ENCODE assay signal across 11 mouse cellular contexts in genomic region chr4:152725881-152726280, GRCm38 (mm10).
DNase-seq lines count a peak whose midpoint lies in the region; ATAC-seq lines count a peak whose summit lies in the region.
"Had no signal": no experiment of that assay in that cellular context is flagged by ENCODE, and none has a peak within 500 bp of the region (broad histone marks: within the 10 kb centered on the region; RNA-seq: fewer than 3 reads in every experiment).

No protein-coding gene starts in this region.

- H3K4me2 ChIP-seq in neural tube, embryonic 13.5 days = no peak overlapping the region
- H3K4me2 ChIP-seq: limb, embryonic 12.5 days; lung, embryonic 14.5 days had no signal

- 18% methylated on average over 5 of the region's 5 CpGs for WGBS in neural tube, embryonic 13.5 days

- no peak overlapping the region for H3K9ac ChIP-seq in neural tube, embryonic 13.5 days
- H3K9ac ChIP-seq: limb, embryonic 12.5 days; lung, embryonic 14.5 days had no signal

- H3K4me1 ChIP-seq in neural tube, embryonic 13.5 days (replicated peaks) = peaks cover 25% of the 10 kb centered on the region

- H3K9me3 ChIP-seq in neural tube, embryonic 13.5 days = no peaks in the 10 kb centered on the region
- H3K9me3 ChIP-seq: limb, embryonic 12.5 days had no signal

- H3K27me3 ChIP-seq in neural tube, embryonic 13.5 days = peaks cover 9% of the 10 kb centered on the region; the same call in 1 of the 2 replicates

- DNase-seq in cerebellum, adult 9-10 months = peak; percentile 5
- DNase-seq in cerebellum, postnatal 25 days = no peak
- no peak for DNase-seq in neural tube, embryonic 10.5 days (ENCODE audit: extremely low spot score, low spot score)
- DNase-seq in layer of hippocampus, postnatal 14 days (ENCODE audit: low spot score in 2 of 2) = peak; percentile 29 to 67
- DNase-seq in retina, postnatal 1 day = peak; percentile 47
- no peak for DNase-seq in c-Kit-positive CD71-positive TER-119-positive erythroid progenitor cells, embryonic 14.5 days (ENCODE audit: low spot score)
- no peak for DNase-seq in thymus, adult 18-20 months
- DNase-seq: heart, adult 18-20 months; lung, embryonic 14.5 days had no signal

- H3K27ac ChIP-seq in neural tube, embryonic 13.5 days (replicated peaks) = no peak overlapping the region; the same call in 1 of the 2 replicates
- H3K27ac ChIP-seq: limb, embryonic 12.5 days had no signal

- H3K36me3 ChIP-seq in neural tube, embryonic 13.5 days = no peaks in the 10 kb centered on the region
- H3K36me3 ChIP-seq: limb, embryonic 12.5 days had no signal

- no peak overlapping the region for H3K4me3 ChIP-seq in neural tube, embryonic 13.5 days
- H3K4me3 ChIP-seq: limb, embryonic 12.5 days had no signal

- peak; percentile 54; the same call in 1 of the 2 replicates for ATAC-seq in neural tube, embryonic 13.5 days (ENCODE audit: low read depth)

Comparison
In these comparisons a context has a peak if more than half of its experiments do, and no peak if none do; other contexts are left out.
1. DNase-seq: peak in cerebellum, adult 9-10 months (single experiment), layer of hippocampus, postnatal 14 days (2 of 2) and retina, postnatal 1 day (single experiment); none in cerebellum, postnatal 25 days (0 of 2), neural tube, embryonic 10.5 days (single experiment), c-Kit-positive CD71-positive TER-119-positive erythroid progenitor cells, embryonic 14.5 days (single experiment) and thymus, adult 18-20 months (0 of 2).